Mouse (Mus musculus) CH12.LX (cell line): ENCODE measurements at regions not wholly inside any gene's neighbourhood (a gene's known extent, or its start where the extent isn't known, plus 50 kb on each side); places are given as distances from the start of the nearest gene placed in this dataset.

ENCODE experiments used
- DNase-seq: peaks from one replicate; pipeline ENCODE4 v3.0.0-alpha.2; 2013; ENCODE audit errors: extremely low read depth
- H3K27ac ChIP-seq: 2 replicates; pipeline ENCODE4 v1.5.1; 2012; ENCODE audit warnings: low read depth, mild to moderate bottlenecking, control low read depth, moderate library complexity; ENCODE audit not compliant: insufficient read depth
- H3K27me3 ChIP-seq: replicated peaks from 2 replicates; pipeline ENCODE3; 2012; ENCODE audit warnings: inconsistent platforms
- H3K36me3 ChIP-seq, 2 experiments: replicated peaks in 1 of 2; 2 replicates each; pipeline versions ENCODE3 to v1.6.1; 2012; ENCODE audit warnings: inconsistent platforms in 1 of 2, low read length in 1 of 2, mild to moderate bottlenecking in 1 of 2, mixed read lengths in 1 of 2, moderate library complexity in 1 of 2; ENCODE audit not compliant: control insufficient read depth in 1 of 2, insufficient read depth in 1 of 2
- H3K4me1 ChIP-seq, 2 experiments: 2 replicates each; pipeline ENCODE4 v1.6.1; 2012; ENCODE audit warnings: inconsistent platforms in 1 of 2, moderate library complexity in 1 of 2; ENCODE audit not compliant: insufficient read depth in 2 of 2, control insufficient read depth in 1 of 2
- H3K4me2 ChIP-seq: 2 replicates; pipeline ENCODE4 v1.6.1; 2012; ENCODE audit warnings: low read depth, mild to moderate bottlenecking, control low read depth; ENCODE audit not compliant: poor library complexity, insufficient read depth, severe bottlenecking
- H3K4me3 ChIP-seq, 3 experiments: fragments of 150-350 bp in 1 of 3; sonication (generic) in 1 of 3; replicated peaks in 1 of 3; 2 replicates each; pipeline versions ENCODE3 to v1.5.1; 2011 to 2012; ENCODE audit warnings: low read depth in 2 of 3, low read length in 2 of 3, mild to moderate bottlenecking in 2 of 3, moderate library complexity in 2 of 3, control low read depth in 1 of 3, improper control_type of control experiment in 1 of 3, inconsistent platforms in 1 of 3, mixed read lengths in 1 of 3; ENCODE audit not compliant: poor library complexity in 1 of 3
- H3K79me2 ChIP-seq: replicated peaks from 2 replicates; pipeline ENCODE4 v1.6.1; 2012; ENCODE audit warnings: mild to moderate bottlenecking, moderate library complexity; ENCODE audit not compliant: control insufficient read depth, poor library complexity, insufficient read depth, severe bottlenecking; ENCODE audit errors: extremely low read depth
- H3K9ac ChIP-seq: 2 replicates; pipeline ENCODE4 v1.6.1; 2012; ENCODE audit warnings: low read depth, mild to moderate bottlenecking, control low read depth, moderate library complexity; ENCODE audit not compliant: insufficient read depth
- H3K9me3 ChIP-seq: replicated peaks from 2 replicates; pipeline ENCODE3; 2012; ENCODE audit warnings: low read length, inconsistent platforms, mixed read lengths
- BHLHE40 ChIP-seq: IDR thresholded peaks from 2 replicates; pipeline ENCODE4 v1.6.1; 2011; ENCODE audit warnings: mild to moderate bottlenecking, low read depth, low read length, improper control_type of control experiment
- E2F4 ChIP-seq: IDR thresholded peaks from 2 replicates; pipeline ENCODE4 v1.6.1; 2011; ENCODE audit warnings: low read depth, low read length, improper control_type of control experiment; ENCODE audit not compliant: insufficient replicate concordance
- ELF1 ChIP-seq: IDR thresholded peaks from 2 replicates; pipeline ENCODE4 v1.6.1; 2014; ENCODE audit warnings: low read depth, mild to moderate bottlenecking, inconsistent platforms, low read length, improper control_type of control experiment
- EP300 ChIP-seq: IDR thresholded peaks from 2 replicates; pipeline ENCODE4 v1.6.1; 2011; ENCODE audit warnings: low read length, improper control_type of control experiment
- GABPA ChIP-seq: IDR thresholded peaks from 2 replicates; pipeline ENCODE4 v1.6.1; 2012; ENCODE audit warnings: low read depth, low read length, improper control_type of control experiment, inconsistent platforms; ENCODE audit not compliant: insufficient replicate concordance
- IRF4 ChIP-seq: IDR thresholded peaks from 2 replicates; pipeline ENCODE4 v1.6.1; 2014; ENCODE audit warnings: low read depth, mild to moderate bottlenecking, inconsistent platforms, low read length, improper control_type of control experiment
- JUN ChIP-seq: IDR thresholded peaks from 2 replicates; pipeline ENCODE4 v1.6.1; 2011; ENCODE audit warnings: low read depth, mild to moderate bottlenecking, low read length, improper control_type of control experiment, moderate library complexity; ENCODE audit not compliant: insufficient read depth
- JUND ChIP-seq: conservative IDR thresholded peaks from 2 replicates; pipeline ENCODE4 v1.6.1; 2011; ENCODE audit warnings: low read depth, low read length, improper control_type of control experiment
- KAT2A ChIP-seq: IDR thresholded peaks from 2 replicates; pipeline ENCODE4 v1.6.1; 2012; ENCODE audit warnings: low read length, improper control_type of control experiment, inconsistent platforms; ENCODE audit not compliant: insufficient replicate concordance
- MAFK ChIP-seq: IDR thresholded peaks from 2 replicates; pipeline ENCODE4 v1.6.1; 2011; ENCODE audit warnings: low read length, improper control_type of control experiment; ENCODE audit not compliant: insufficient replicate concordance
- MAZ ChIP-seq: IDR thresholded peaks from 2 replicates; pipeline ENCODE4 v1.6.1; 2012; ENCODE audit warnings: low read depth, mild to moderate bottlenecking, inconsistent platforms, low read length, improper control_type of control experiment, moderate library complexity
- MXI1 ChIP-seq: IDR thresholded peaks from 2 replicates; pipeline ENCODE4 v1.6.1; 2011; ENCODE audit warnings: mild to moderate bottlenecking, low read depth, low read length, improper control_type of control experiment
- NELFE ChIP-seq: IDR thresholded peaks from 2 replicates; pipeline ENCODE4 v1.6.1; 2011; ENCODE audit warnings: low read depth, low read length, improper control_type of control experiment
- NRF1 ChIP-seq: IDR thresholded peaks from 2 replicates; pipeline ENCODE4 v1.6.1; 2014; ENCODE audit warnings: low read depth, mild to moderate bottlenecking, inconsistent platforms, low read length, improper control_type of control experiment, moderate library complexity
- PAX5 ChIP-seq: IDR thresholded peaks from 2 replicates; pipeline ENCODE4 v1.6.1; 2012; ENCODE audit warnings: low read length, inconsistent platforms, mixed read lengths
- POLR2A ChIP-seq: IDR thresholded peaks from 2 replicates; pipeline ENCODE4 v1.6.1; 2011; ENCODE audit warnings: low read depth, mild to moderate bottlenecking, improper control_type of control experiment, low read length
- RAD21 ChIP-seq: IDR thresholded peaks from 2 replicates; pipeline ENCODE4 v1.6.1; 2011; ENCODE audit warnings: low read depth, mild to moderate bottlenecking, low read length, improper control_type of control experiment, moderate library complexity
- RCOR1 ChIP-seq: conservative IDR thresholded peaks from 2 replicates; pipeline ENCODE4 v1.6.1; 2012; ENCODE audit warnings: low read depth, mild to moderate bottlenecking, inconsistent platforms, low read length, improper control_type of control experiment
- TBP ChIP-seq: conservative IDR thresholded peaks from 2 replicates; pipeline ENCODE4 v1.6.1; 2011; ENCODE audit warnings: low read depth, low read length, improper control_type of control experiment
- UBTF ChIP-seq: IDR thresholded peaks from 2 replicates; pipeline ENCODE4 v1.6.1; 2012; ENCODE audit warnings: low read depth, mild to moderate bottlenecking, inconsistent platforms, low read length, improper control_type of control experiment, moderate library complexity
- USF1 ChIP-seq: IDR thresholded peaks from 2 replicates; pipeline ENCODE4 v1.6.1; 2014; ENCODE audit warnings: low read depth, mild to moderate bottlenecking, inconsistent platforms, low read length, improper control_type of control experiment
- ZMIZ1 ChIP-seq: IDR thresholded peaks from 2 replicates; pipeline ENCODE4 v1.6.1; 2012; ENCODE audit warnings: low read depth, mild to moderate bottlenecking, inconsistent platforms, low read length, improper control_type of control experiment
- ZNF384 ChIP-seq: IDR thresholded peaks from 2 replicates; pipeline ENCODE4 v1.6.1; 2012; ENCODE audit warnings: low read depth, low read length, improper control_type of control experiment, inconsistent platforms
- dilution Hi-C: fragments of 300-500 bp; cut with MboI; formaldehyde crosslinking; loops from 2 replicates; pipeline ENCODE4 v1.14.3; 2020; ENCODE audit warnings: low sequenced_read_pairs; ENCODE audit not compliant: extremely low pct_unique_long_range_greater_than_20kb, extremely low pct_ligation_motif_present
- in situ Hi-C: fragments of 300-500 bp; cut with MboI; formaldehyde crosslinking; loops from 3 replicates; pipeline ENCODE4 v1.14.3; 2019; ENCODE audit warnings: low sequenced_read_pairs, low pct_ligation_motif_present, low pct_unique_long_range_greater_than_20kb, mixed read lengths

DNA sequence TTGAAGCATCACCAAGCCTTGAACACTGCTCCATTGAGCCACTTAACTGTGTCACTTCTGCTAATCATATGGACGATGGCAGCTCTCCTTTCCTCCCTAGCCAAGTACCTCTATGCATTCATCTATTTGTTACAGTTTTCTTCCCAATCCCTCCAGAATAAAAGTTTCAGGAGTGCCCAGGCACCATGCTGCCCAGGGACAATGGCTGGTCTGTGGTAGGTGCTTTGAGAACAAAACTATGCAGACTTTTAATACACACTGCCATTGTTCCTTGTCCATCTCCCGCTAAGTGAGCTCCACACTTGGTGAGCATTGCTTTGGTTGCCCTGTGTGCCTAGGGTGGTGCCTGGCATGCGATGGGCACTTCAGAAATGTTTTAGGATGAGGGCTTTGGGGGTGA, 320.5 kb upstream of the Prkd1 start:
- DNase-seq, result no peak
- Histone ChIP-seq H3K4me3 (no peak overlapping the region), H3K9ac (no peak overlapping the region), H3K9me3 (peaks cover 47% of the 10 kb centered on the region), H3K4me1 (no peaks in the 10 kb centered on the region), H3K27ac (no peak overlapping the region), H3K79me2 (no peaks in the 10 kb centered on the region), H3K4me2 (no peak overlapping the region), H3K27me3 (no peaks in the 10 kb centered on the region), H3K36me3 (no peaks in the 10 kb centered on the region)
- dilution Hi-C loops, result no loop called here
- TF ChIP-seq ELF1 (no peak), PAX5 (no peak), MAZ (no peak), TBP (no peak), UBTF (no peak), MXI1 (no peak), KAT2A (no peak), ZNF384 (no peak), ZMIZ1 (no peak), EP300 (no peak), JUN (no peak), IRF4 (no peak)
- in situ Hi-C loops, result no loop called here

DNA sequence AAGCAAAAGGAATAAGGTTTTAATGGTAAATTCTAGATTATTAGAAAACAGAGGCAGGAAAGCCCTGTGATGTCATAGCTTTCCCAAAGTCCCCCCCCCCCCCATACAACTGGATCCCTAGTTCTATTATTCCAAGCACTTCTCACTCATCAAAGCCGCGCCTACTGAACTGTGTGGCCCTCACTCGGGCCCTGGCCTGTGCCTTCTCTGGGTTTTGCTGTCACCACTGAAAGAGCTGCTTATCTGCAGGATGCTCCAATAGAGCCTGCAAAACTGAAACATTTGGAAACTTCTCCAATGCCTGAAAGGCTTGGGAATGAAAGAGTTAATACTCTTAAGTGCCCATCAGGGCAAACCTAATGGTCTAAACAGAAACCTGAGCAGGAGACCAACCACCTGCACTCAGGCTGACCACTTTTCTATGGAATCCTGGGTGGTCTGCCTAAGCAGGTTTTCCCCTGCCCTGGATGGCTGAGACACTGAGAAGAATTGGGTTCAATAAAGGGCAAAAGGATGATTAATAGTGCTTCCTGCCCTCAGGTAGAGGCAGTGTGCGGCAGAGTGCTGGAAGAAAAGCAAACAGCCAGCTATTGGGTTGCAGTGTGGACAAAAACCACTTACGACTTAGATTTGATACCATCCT, 318.4 kb upstream of the Prkd1 start:
- H3K4me3 ChIP-seq, result no peak overlapping the region
- no peaks in the 10 kb centered on the region for H3K79me2 ChIP-seq
- TF ChIP-seq USF1, result no peak
- TF ChIP-seq RCOR1, result no peak
- H3K9ac ChIP-seq, result no peak overlapping the region
- in situ Hi-C loops (no loop called here), dilution Hi-C loops (no loop called here)
- no peak for DNase-seq
- no peak overlapping the region for H3K4me2 ChIP-seq
- no peaks in the 10 kb centered on the region for H3K36me3 ChIP-seq
- no peak overlapping the region for H3K27ac ChIP-seq
- H3K9me3 ChIP-seq, result peaks cover 52% of the 10 kb centered on the region
- H3K27me3 ChIP-seq, result no peaks in the 10 kb centered on the region
- no peaks in the 10 kb centered on the region for H3K4me1 ChIP-seq

DNA sequence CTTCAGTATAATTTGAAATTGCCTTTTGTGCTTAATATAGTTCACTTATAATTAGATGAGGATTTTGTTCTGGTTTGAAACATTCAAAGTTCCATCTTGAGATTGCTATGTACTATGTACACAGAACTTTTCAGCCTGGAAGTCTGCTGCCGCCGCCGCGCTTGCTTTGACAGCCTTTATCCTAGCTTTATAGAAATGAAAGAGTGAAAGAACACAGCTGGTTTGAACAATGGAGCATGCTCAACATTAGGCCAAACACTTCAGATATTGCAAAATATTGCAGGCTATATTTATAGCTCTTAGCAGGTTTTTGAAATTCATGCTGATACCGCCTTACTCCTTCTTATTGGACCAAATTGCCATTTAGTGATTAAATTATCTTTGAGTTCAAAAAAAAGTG, 305.1 kb upstream of the Prkd1 start:
- TF ChIP-seq POLR2A, result no peak
- TF ChIP-seq JUN, result no peak
- TF ChIP-seq E2F4, result no peak
- no peak for TF ChIP-seq RCOR1
- TF ChIP-seq NRF1, result no peak
- no peak for TF ChIP-seq JUND
- no peak for TF ChIP-seq GABPA
- TF ChIP-seq UBTF, result no peak
- no peak for TF ChIP-seq MAFK
- TF ChIP-seq PAX5, result no peak
- TF ChIP-seq EP300, result no peak
- TF ChIP-seq BHLHE40, result no peak
- no peak for TF ChIP-seq NELFE
- TF ChIP-seq RAD21, result no peak
- in situ Hi-C loops (no loop called here), dilution Hi-C loops (no loop called here)
- Histone ChIP-seq H3K27ac (no peak overlapping the region), H3K4me1 (no peaks in the 10 kb centered on the region), H3K36me3 (no peaks in the 10 kb centered on the region), H3K9ac (no peak overlapping the region), H3K4me2 (no peak overlapping the region), H3K27me3 (no peaks in the 10 kb centered on the region), H3K79me2 (no peaks in the 10 kb centered on the region), H3K9me3 (peaks cover 51% of the 10 kb centered on the region), H3K4me3 (no peak overlapping the region)
- no peak for DNase-seq
